Mouse (Mus musculus): ENCODE results near the gene Ercc5. TPM values are rescaled to one million over a fixed set of nuclear protein-coding genes. Genes with fewer than 3 reads are reported as not detected.

Gene Ercc5
- polyA plus RNA-seq (2015; fragmentation: Illumina TruSeq; extraction: RNeasy Lipid Tissue Mini Kit (QIAGEN cat#74804); ENCODE audit: insufficient read depth, low read depth, low replicate concordance) = 5.7 TPM

DNA sequence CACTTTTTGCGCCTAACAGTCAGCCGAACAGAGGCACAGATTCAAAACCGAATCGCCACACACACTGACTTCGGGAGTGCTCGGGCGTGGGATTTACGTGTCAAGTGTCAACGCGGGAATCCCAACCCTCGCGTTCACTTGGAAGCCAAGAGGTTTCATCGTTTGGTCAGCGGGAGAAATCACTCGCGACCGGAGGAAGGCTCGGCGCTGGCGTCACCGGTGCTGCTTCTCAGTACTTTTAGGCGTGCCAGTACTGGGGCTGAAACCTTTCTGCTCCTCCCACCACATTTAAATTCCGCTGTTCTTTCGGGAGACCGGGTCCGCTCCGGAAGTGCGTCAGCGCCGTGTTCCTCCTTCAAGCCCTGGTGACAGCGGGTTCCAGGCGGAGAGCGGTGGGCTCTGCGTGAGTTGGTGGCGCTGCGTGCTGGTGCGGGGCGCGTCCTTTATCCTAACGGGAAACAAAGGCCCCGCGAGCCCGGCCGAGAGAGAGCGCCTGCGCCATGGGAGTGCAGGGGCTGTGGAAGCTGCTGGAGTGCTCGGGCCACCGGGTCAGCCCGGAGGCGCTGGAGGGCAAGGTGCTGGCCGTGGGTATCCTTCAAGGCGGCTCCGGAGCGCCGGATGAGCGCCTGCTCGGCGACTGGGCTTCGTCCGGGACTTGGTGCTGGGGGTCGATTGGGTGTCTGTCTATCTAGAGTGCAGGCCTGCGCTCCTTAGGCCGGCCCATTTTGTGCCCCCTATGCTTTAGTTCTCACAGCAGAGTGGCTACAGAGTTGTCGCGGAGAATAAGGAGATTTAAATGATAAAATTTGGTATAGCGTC lies at the start of gene Ercc5:
Ercc5 (plus strand) TSS at position 182 of the 819 bp plus-strand sequence.

DNA sequence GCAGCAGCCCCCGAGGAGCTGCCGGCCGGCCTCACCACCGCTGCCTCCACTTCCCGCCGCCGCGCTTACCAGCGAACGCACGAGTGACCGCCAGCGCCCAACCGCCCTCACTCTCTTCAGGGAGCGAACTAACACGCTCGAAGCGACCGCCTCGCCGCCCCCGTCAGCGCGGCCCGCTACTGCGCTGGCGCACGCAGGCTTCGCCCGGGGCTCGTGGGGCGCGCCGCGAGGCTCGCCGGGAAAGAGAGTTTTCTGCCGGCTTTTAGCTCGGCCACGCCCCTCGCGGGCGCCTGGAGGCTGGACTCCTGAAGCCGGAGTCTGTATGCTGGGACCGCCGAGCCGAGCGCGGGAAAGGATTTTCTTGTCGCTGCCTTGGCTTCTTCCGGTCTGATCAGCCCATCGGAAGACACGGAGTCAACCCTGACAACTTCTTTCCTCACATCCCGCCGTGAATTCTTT lies 45.3 kb upstream of the Ercc5 start, which contains the start of gene Tex30:
Tex30 (minus strand) TSS at position 183 of the 459 bp plus-strand sequence.

DNA sequence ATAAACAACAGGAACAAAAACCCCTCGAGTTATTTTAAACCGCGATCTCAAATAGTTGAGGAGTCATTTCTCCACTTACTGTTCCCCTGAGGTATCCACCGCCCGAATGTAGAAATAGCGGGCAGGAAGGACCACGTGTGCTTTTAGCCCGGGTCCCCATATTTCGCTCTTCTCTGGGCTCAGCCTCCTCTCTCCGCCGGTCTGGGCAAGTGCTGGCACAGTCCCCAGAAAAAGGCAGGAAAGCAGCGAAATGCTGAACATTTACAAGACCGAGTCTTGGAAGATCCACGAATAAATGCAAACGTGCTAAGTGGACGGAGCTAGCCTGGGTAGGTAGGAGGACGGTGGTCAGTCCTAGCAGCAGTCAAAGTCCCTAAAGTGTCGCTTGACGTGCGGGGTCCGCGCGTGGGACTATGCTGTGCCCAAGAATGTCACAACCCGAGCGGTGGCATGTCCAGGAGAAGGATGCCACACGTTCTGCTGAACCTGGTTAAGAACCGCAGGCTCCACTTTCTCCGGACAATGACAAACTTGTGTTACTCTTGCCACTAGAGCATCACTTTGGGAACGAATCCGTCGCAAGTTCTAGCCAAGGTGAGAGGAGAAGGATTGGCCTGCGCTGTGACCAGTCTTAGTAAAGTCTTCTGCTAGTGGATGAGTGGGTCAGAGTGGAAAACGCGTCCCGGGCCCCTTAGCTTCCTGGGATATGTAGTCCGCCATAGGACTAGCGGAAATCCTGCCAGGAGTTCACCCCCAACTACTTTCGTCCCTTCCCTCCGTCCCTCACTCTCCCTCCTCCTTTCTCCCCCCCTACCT lies 29.1 kb upstream of the Ercc5 start, which contains the start of the genes Kdelc1 and Bivm:
Kdelc1 (minus strand) TSS at position 570 of the 816 bp plus-strand sequence.
Bivm (plus strand) TSS at position 719 of the 816 bp plus-strand sequence.

DNA sequence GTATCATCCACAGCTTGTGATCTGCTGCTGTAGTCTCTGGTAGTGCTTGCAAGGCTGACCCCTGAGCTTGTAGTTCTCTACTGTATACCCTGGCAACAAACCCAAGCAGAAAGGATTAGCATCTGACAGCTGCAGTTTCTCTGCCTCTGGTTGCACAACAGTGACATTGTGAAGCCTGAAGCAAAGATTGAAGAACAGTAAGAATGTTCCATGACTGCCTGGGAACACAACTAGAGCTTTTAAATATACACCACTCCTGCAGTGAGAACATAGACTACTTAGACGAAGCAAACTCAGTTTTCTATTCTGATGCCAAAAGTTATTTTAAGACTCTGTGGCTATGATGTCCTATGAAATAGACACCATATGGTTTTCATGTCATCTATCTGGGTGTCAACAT lies 71.3 kb downstream of the Ercc5 start, which contains the start of gene Mettl21e:
Mettl21e (minus strand) TSS at position 86 of the 400 bp plus-strand sequence.

Other genes with a start within 250 kb of the Ercc5 start
- gene Tpp2, start 214.1 kb upstream of the Ercc5 start, polyA plus RNA-seq (2015; fragmentation: Illumina TruSeq; extraction: RNeasy Lipid Tissue Mini Kit (QIAGEN cat#74804); ENCODE audit: insufficient read depth, low read depth, low replicate concordance) = 6.1 TPM
- not detected for gene Mettl21c, start 127.7 kb upstream of the Ercc5 start, polyA plus RNA-seq (2015; fragmentation: Illumina TruSeq; extraction: RNeasy Lipid Tissue Mini Kit (QIAGEN cat#74804); ENCODE audit: insufficient read depth, low read depth, low replicate concordance)
- 0.17 TPM for gene Gm8251, start 85.8 kb upstream of the Ercc5 start, polyA plus RNA-seq (2015; fragmentation: Illumina TruSeq; extraction: RNeasy Lipid Tissue Mini Kit (QIAGEN cat#74804); ENCODE audit: insufficient read depth, low read depth, low replicate concordance)
- 8.2 TPM for gene Tex30, start 45.3 kb upstream of the Ercc5 start, polyA plus RNA-seq (2015; fragmentation: Illumina TruSeq; extraction: RNeasy Lipid Tissue Mini Kit (QIAGEN cat#74804); ENCODE audit: insufficient read depth, low read depth, low replicate concordance)
- gene Kdelc1, start 28.9 kb upstream of the Ercc5 start, polyA plus RNA-seq (2015; fragmentation: Illumina TruSeq; extraction: RNeasy Lipid Tissue Mini Kit (QIAGEN cat#74804); ENCODE audit: insufficient read depth, low read depth, low replicate concordance) = 5.6 TPM
- 5.0 TPM for gene Bivm, start 28.8 kb upstream of the Ercc5 start, polyA plus RNA-seq (2015; fragmentation: Illumina TruSeq; extraction: RNeasy Lipid Tissue Mini Kit (QIAGEN cat#74804); ENCODE audit: insufficient read depth, low read depth, low replicate concordance)
- not detected for gene Mettl21e, start 71.2 kb downstream of the Ercc5 start, polyA plus RNA-seq (2015; fragmentation: Illumina TruSeq; extraction: RNeasy Lipid Tissue Mini Kit (QIAGEN cat#74804); ENCODE audit: insufficient read depth, low read depth, low replicate concordance)

Measured in pancreas, adult 10 weeks (tissue).